Mouse (Mus musculus) G1E (cell line): Measurements from ENCODE around the gene Nyap2.

Experiments used
- CTCF ChIP-seq: IDR thresholded peaks from 2 replicates; pipeline ENCODE4 v1.5.1; 2012; ENCODE audit warnings: low read depth, low read length, inconsistent platforms, mixed read lengths
- GATA1 ChIP-seq: IDR thresholded peaks from 2 replicates; pipeline ENCODE4 v1.6.1; 2012; ENCODE audit warnings: borderline replicate concordance, low read length, inconsistent platforms, mixed read lengths
- POLR2AphosphoS5 ChIP-seq: IDR thresholded peaks from 2 replicates; pipeline ENCODE4 v1.6.1; 2012; ENCODE audit warnings: low read depth, low read length, inconsistent platforms; ENCODE audit not compliant: insufficient replicate concordance
- TAL1 ChIP-seq: conservative IDR thresholded peaks from 2 replicates; pipeline ENCODE4 v1.6.1; 2012; ENCODE audit warnings: low read depth, low read length, inconsistent platforms, mixed read lengths

GRCm38 (mm10) chr1:81179725-81180124 is 103.0 kb downstream of the Nyap2 start:
- no peak for TF ChIP-seq CTCF
- TF ChIP-seq TAL1: no peak
- no peak for TF ChIP-seq GATA1
- TF ChIP-seq POLR2AphosphoS5: no peak
